Mouse (Mus musculus): ENCODE data around the gene Zyx. TPM values are rescaled to one million over a fixed set of nuclear protein-coding genes. Genes with fewer than 3 reads are reported as not detected.

The Zyx gene
- total RNA-seq, 1 experiment: 46.0 TPM

DNA sequence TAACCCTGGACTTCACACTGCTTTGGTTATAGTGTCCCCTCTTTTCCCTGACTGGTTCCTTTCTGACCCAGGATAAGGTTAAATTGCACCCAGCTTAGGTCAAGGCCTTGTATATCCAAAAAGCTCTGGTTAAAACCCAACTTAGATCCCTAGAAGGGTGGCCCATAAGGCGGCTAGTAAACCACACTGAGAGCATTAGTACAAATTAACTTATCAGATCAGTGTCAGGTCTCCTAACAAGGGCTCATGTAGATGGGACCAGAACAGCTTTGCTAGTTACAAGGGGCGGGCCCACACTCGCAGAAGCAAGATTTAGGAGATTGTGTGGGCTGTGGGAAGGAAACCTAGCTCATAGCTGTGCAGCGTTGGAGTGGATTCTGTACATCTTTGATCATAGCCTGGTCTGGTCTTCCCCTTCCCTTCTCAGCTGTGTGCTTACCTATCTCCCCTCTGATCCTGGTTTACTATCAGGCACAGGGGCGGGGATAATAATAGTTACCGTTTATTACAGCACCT is 27.1 kb downstream of the Zyx start:
- no peaks in the 10 kb centered on the region for H3K36me3 ChIP-seq (ENCODE audit: control insufficient read depth, insufficient read depth, low read length, poor library complexity, severe bottlenecking)
- H3K9me3 ChIP-seq (ENCODE audit: control insufficient read depth, insufficient read depth, low read depth, low read length): no peaks in the 10 kb centered on the region
- no peak overlapping the region for H3K9ac ChIP-seq (ENCODE audit: insufficient read depth, low read depth, low read length, poor library complexity, severe bottlenecking)
- H3K27ac ChIP-seq (ENCODE audit: insufficient read depth, low read depth, low read length, poor library complexity, severe bottlenecking): no peak overlapping the region
- in situ Hi-C loops (cut with MboI; ENCODE audit: low sequenced_read_pairs in 2 of 2, unreplicated experiment in 2 of 2): no loop called here
- no peak overlapping the region for H3K4me3 ChIP-seq (ENCODE audit: insufficient read depth in 1 of 2, low read depth in 1 of 2, low read length in 2 of 2, poor library complexity in 1 of 2, severe bottlenecking in 1 of 2)
- TF ChIP-seq ZNF384 (IDR thresholded peaks at IDR 0.05; ENCODE audit: low read depth, low read length) (no peak), HCFC1 (IDR thresholded peaks at IDR 0.05; ENCODE audit: borderline replicate concordance, insufficient read depth, low read length) (no peak), ZC3H11A (IDR thresholded peaks at IDR 0.05; ENCODE audit: borderline replicate concordance, low read depth, low read length) (no peak), MAFK (IDR thresholded peaks at IDR 0.05; ENCODE audit: insufficient read depth, low read depth, low read length) (no peak), CHD2 (IDR thresholded peaks at IDR 0.05; ENCODE audit: low read depth, low read length) (no peak)
- DNase-seq (ENCODE audit: low read depth, low spot score): no peak
- peaks cover 2 to 4% of the 10 kb centered on the region in 2 experiments; a peak in 2 of 4 replicates for H3K4me1 ChIP-seq (ENCODE audit: control insufficient read depth in 2 of 2, insufficient read depth in 2 of 2, low read length in 2 of 2, poor library complexity in 1 of 2)

DNA sequence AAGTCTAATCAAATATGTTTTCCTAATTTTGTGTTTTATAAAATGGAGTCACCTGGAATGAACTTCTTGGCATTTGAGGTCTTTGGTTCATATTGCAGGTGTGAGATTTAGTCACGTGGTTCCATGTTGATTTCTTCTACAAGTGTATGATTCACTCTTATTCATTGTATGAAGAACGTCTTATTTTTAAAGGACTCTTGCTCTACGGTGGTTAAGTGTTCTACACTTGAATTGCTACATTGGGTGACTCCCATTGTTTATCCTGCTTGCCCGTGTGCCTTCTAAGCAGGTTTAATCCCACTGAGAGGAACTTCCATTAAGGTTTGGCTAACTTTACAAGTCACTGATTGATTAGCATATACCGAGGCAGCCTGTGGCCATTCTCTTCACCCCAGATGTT is 27.9 kb downstream of the Zyx start:
- no peaks in the 10 kb centered on the region for H3K9me3 ChIP-seq (ENCODE audit: control insufficient read depth, insufficient read depth, low read depth, low read length)
- no peak for DNase-seq (ENCODE audit: low read depth, low spot score)
- in situ Hi-C loops (cut with MboI; ENCODE audit: low sequenced_read_pairs in 2 of 2, unreplicated experiment in 2 of 2): no loop called here
- H3K4me1 ChIP-seq (ENCODE audit: control insufficient read depth in 2 of 2, insufficient read depth in 2 of 2, low read length in 2 of 2, poor library complexity in 1 of 2): peaks cover 2% of the 10 kb centered on the region in 2 experiments; a peak in 2 of 4 replicates
- H3K4me3 ChIP-seq (ENCODE audit: insufficient read depth in 1 of 2, low read depth in 1 of 2, low read length in 2 of 2, poor library complexity in 1 of 2, severe bottlenecking in 1 of 2): no peak overlapping the region
- no peak overlapping the region for H3K9ac ChIP-seq (ENCODE audit: insufficient read depth, low read depth, low read length, poor library complexity, severe bottlenecking)
- no peaks in the 10 kb centered on the region for H3K36me3 ChIP-seq (ENCODE audit: control insufficient read depth, insufficient read depth, low read length, poor library complexity, severe bottlenecking)
- TF ChIP-seq CHD2 (IDR thresholded peaks at IDR 0.05; ENCODE audit: low read depth, low read length) (no peak), ZC3H11A (IDR thresholded peaks at IDR 0.05; ENCODE audit: borderline replicate concordance, low read depth, low read length) (no peak), ZNF384 (IDR thresholded peaks at IDR 0.05; ENCODE audit: low read depth, low read length) (no peak), MAFK (IDR thresholded peaks at IDR 0.05; ENCODE audit: insufficient read depth, low read depth, low read length) (no peak), HCFC1 (IDR thresholded peaks at IDR 0.05; ENCODE audit: borderline replicate concordance, insufficient read depth, low read length) (no peak)
- no peak overlapping the region for H3K27ac ChIP-seq (ENCODE audit: insufficient read depth, low read depth, low read length, poor library complexity, severe bottlenecking)

GRCm38 (mm10) chr6:42379551-42379950 is 30.1 kb downstream of the Zyx start:
- Histone ChIP-seq H3K4me1 (ENCODE audit: control insufficient read depth in 2 of 2, insufficient read depth in 2 of 2, low read length in 2 of 2, poor library complexity in 1 of 2) (no peaks in the 10 kb centered on the region; a peak in 1 of 4 replicates), H3K9ac (ENCODE audit: insufficient read depth, low read depth, low read length, poor library complexity, severe bottlenecking) (no peak overlapping the region), H3K27ac (ENCODE audit: insufficient read depth, low read depth, low read length, poor library complexity, severe bottlenecking) (no peak overlapping the region), H3K9me3 (ENCODE audit: control insufficient read depth, insufficient read depth, low read depth, low read length) (no peaks in the 10 kb centered on the region), H3K4me3 (ENCODE audit: insufficient read depth in 1 of 2, low read depth in 1 of 2, low read length in 2 of 2, poor library complexity in 1 of 2, severe bottlenecking in 1 of 2) (no peak overlapping the region), H3K36me3 (ENCODE audit: control insufficient read depth, insufficient read depth, low read length, poor library complexity, severe bottlenecking) (no peaks in the 10 kb centered on the region)
- no peak for DNase-seq (ENCODE audit: low read depth, low spot score)
- in situ Hi-C loops (cut with MboI; ENCODE audit: low sequenced_read_pairs in 2 of 2, unreplicated experiment in 2 of 2): no loop called here
- TF ChIP-seq ZC3H11A (IDR thresholded peaks at IDR 0.05; ENCODE audit: borderline replicate concordance, low read depth, low read length): no peak

GRCm38 (mm10) chr6:42380416-42381144 is 31.1 kb downstream of the Zyx start:
- Histone ChIP-seq H3K9ac (ENCODE audit: insufficient read depth, low read depth, low read length, poor library complexity, severe bottlenecking) (no peak overlapping the region), H3K36me3 (ENCODE audit: control insufficient read depth, insufficient read depth, low read length, poor library complexity, severe bottlenecking) (no peaks in the 10 kb centered on the region), H3K4me1 (ENCODE audit: control insufficient read depth in 2 of 2, insufficient read depth in 2 of 2, low read length in 2 of 2, poor library complexity in 1 of 2) (no peaks in the 10 kb centered on the region; a peak in 1 of 4 replicates), H3K27ac (ENCODE audit: insufficient read depth, low read depth, low read length, poor library complexity, severe bottlenecking) (no peak overlapping the region; the same call in 1 of the 2 replicates), H3K4me3 (ENCODE audit: insufficient read depth in 1 of 2, low read depth in 1 of 2, low read length in 2 of 2, poor library complexity in 1 of 2, severe bottlenecking in 1 of 2) (no peak overlapping the region), H3K9me3 (ENCODE audit: control insufficient read depth, insufficient read depth, low read depth, low read length) (no peaks in the 10 kb centered on the region)
- DNase-seq (ENCODE audit: low read depth, low spot score): peak; percentile 73
- in situ Hi-C loops (cut with MboI; ENCODE audit: low sequenced_read_pairs in 2 of 2, unreplicated experiment in 2 of 2): no loop called here
- no peak for TF ChIP-seq ZNF384 (IDR thresholded peaks at IDR 0.05; ENCODE audit: low read depth, low read length)
- no peak for TF ChIP-seq CHD2 (IDR thresholded peaks at IDR 0.05; ENCODE audit: low read depth, low read length)

- no peak overlapping the region for H3K4me3 ChIP-seq (ENCODE audit: insufficient read depth in 1 of 2, low read depth in 1 of 2, low read length in 2 of 2, poor library complexity in 1 of 2, severe bottlenecking in 1 of 2)
- no peak overlapping the region for H3K9ac ChIP-seq (ENCODE audit: insufficient read depth, low read depth, low read length, poor library complexity, severe bottlenecking)
- no peaks in the 10 kb centered on the region for H3K9me3 ChIP-seq (ENCODE audit: control insufficient read depth, insufficient read depth, low read depth, low read length)
- no peaks in the 10 kb centered on the region for H3K36me3 ChIP-seq (ENCODE audit: control insufficient read depth, insufficient read depth, low read length, poor library complexity, severe bottlenecking)
- no peak overlapping the region; the same call in 1 of the 2 replicates for H3K27ac ChIP-seq (ENCODE audit: insufficient read depth, low read depth, low read length, poor library complexity, severe bottlenecking)
- H3K4me1 ChIP-seq (ENCODE audit: control insufficient read depth in 2 of 2, insufficient read depth in 2 of 2, low read length in 2 of 2, poor library complexity in 1 of 2): no peaks in the 10 kb centered on the region; a peak in 1 of 4 replicates
- in situ Hi-C loops (cut with MboI; ENCODE audit: low sequenced_read_pairs in 2 of 2, unreplicated experiment in 2 of 2): no loop called here
- TF ChIP-seq MAFK (IDR thresholded peaks at IDR 0.05; ENCODE audit: insufficient read depth, low read depth, low read length) (no peak), ZC3H11A (IDR thresholded peaks at IDR 0.05; ENCODE audit: borderline replicate concordance, low read depth, low read length) (no peak), ZNF384 (IDR thresholded peaks at IDR 0.05; ENCODE audit: low read depth, low read length) (no peak), HCFC1 (IDR thresholded peaks at IDR 0.05; ENCODE audit: borderline replicate concordance, insufficient read depth, low read length) (no peak), CHD2 (IDR thresholded peaks at IDR 0.05; ENCODE audit: low read depth, low read length) (no peak)
- no peak for DNase-seq (ENCODE audit: low read depth, low spot score)
Measured at GRCm38 (mm10) chr6:42381221-42381620, 31.8 kb downstream of the Zyx start.
